Mouse (Mus musculus) testis, adult 2 months (tissue): ENCODE measurements at regions not wholly inside any gene's neighbourhood (a gene's known extent, or its start where the extent isn't known, plus 50 kb on each side); places are given as distances from the start of the nearest gene placed in this dataset.

ENCODE experiments used
- H3K27ac ChIP-seq: fragments of 200-500 bp; 2 replicates; pipeline ENCODE4 v1.5.1; 2012; ENCODE audit warnings: low read depth, low read length; ENCODE audit not compliant: control insufficient read depth, insufficient read depth
- H3K27me3 ChIP-seq: fragments of 200-500 bp; 2 replicates; pipeline ENCODE4 v1.6.1; 2012; ENCODE audit warnings: mild to moderate bottlenecking, low read length, moderate library complexity; ENCODE audit not compliant: control insufficient read depth, insufficient read depth
- H3K36me3 ChIP-seq: fragments of 200-500 bp; 2 replicates; pipeline ENCODE4 v1.6.1; 2012; ENCODE audit warnings: mild to moderate bottlenecking, low read length; ENCODE audit not compliant: control insufficient read depth, insufficient read depth
- H3K4me1 ChIP-seq: fragments of 200-500 bp; 2 replicates; pipeline ENCODE4 v1.6.1; 2012; ENCODE audit warnings: low read length; ENCODE audit not compliant: control insufficient read depth, insufficient read depth
- H3K4me3 ChIP-seq: fragments of 200-500 bp; 2 replicates; pipeline ENCODE4 v1.5.1; 2012; ENCODE audit warnings: low read depth, mild to moderate bottlenecking, low read length, moderate library complexity, mixed read lengths; ENCODE audit not compliant: control insufficient read depth
- CTCF ChIP-seq: fragments of 200-500 bp; IDR thresholded peaks from 2 replicates; pipeline ENCODE4 v1.5.1; 2012; ENCODE audit warnings: low read depth, mild to moderate bottlenecking, inconsistent platforms, low read length, moderate library complexity; ENCODE audit not compliant: control insufficient read depth, insufficient read depth, insufficient replicate concordance
- POLR2A ChIP-seq: fragments of 200-500 bp; IDR thresholded peaks from 2 replicates; pipeline ENCODE4 v1.6.1; 2012; ENCODE audit warnings: low read depth, mild to moderate bottlenecking, inconsistent platforms, low read length, moderate library complexity; ENCODE audit not compliant: control insufficient read depth

DNA sequence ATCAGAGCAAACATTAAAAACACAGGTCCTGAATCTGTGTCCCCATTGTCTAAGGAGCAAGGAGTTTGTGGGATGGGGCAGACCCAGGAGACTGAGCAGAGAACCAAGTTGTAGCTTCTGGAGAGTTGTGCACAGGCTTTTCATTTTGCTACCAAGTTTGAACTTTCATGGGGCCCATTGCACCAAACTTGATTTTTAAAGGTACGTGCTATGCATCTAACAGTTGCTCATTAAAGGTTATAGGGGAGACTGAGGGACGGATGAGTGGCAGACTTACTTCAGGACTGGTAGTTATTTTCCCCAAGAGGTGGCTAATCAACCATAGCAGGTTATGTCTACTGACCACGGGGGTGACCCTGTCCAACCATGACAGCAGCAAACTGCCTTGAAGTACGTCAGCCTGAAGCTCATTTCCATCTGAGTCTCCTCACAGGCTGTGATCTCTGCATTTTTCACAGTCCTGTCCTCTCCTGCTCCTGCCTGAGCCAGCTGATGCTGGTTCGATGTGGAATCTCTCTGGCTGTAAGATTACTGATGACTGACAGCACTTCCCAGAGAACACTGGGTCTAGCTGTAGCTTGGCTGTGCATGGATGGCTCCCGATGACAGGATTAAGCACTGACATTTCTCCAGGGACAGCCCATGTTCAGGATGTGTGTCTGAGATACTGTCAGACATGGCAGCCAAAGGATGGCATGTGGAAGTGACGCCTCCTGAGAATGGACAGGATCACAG, 590.9 kb upstream of the Plxna2 start:
- Histone ChIP-seq H3K4me3 (no peak overlapping the region), H3K27me3 (no peaks in the 10 kb centered on the region), H3K27ac (no peak overlapping the region), H3K4me1 (no peaks in the 10 kb centered on the region), H3K36me3 (no peaks in the 10 kb centered on the region)
- no peak for TF ChIP-seq CTCF
- no peak for TF ChIP-seq POLR2A

DNA sequence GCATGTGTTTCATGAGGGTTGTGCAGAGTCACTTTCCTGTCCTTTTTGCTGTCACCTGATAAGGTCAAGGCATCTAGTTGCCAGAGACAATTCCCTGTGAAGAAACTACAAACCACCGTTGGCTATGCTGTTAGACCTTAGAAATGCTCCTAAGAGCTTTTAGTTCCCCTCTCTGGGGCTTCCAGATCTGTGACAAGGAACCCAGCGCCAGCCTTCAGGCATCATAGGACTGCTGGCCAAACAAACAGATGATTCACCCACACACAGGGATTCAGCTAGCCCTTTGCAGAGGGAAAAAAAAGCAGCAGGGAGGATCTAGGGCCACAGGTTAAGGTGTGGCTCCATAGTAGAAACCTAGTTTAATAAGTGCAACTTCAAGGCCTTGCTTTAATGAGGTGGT, 591.8 kb upstream of the Plxna2 start:
- no peak overlapping the region for H3K4me3 ChIP-seq
- no peaks in the 10 kb centered on the region for H3K4me1 ChIP-seq
- no peaks in the 10 kb centered on the region for H3K36me3 ChIP-seq
- H3K27ac ChIP-seq = no peak overlapping the region
- H3K27me3 ChIP-seq = no peaks in the 10 kb centered on the region
- no peak for TF ChIP-seq CTCF
- TF ChIP-seq POLR2A = no peak

DNA sequence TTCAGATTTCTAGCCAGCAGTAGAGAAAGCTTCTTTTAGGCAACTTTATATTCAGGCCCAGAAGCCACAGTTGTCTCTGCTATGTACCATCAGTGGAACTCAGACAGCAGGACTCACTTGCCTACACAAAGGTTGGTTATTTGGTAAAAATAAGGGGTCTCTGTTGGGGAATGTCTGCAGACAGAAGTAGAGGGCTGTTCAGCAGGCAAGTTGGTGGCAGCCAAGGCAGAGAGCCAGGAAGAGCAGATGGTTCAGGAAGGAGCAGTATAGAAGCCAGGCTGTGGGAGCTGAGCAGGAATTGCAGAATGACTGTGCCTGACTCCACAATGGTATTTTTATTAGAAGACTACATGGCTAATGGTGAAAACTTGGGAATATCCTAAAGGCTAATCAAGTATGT, 598.7 kb upstream of the Plxna2 start:
- no peaks in the 10 kb centered on the region for H3K27me3 ChIP-seq
- H3K36me3 ChIP-seq = no peaks in the 10 kb centered on the region
- H3K4me3 ChIP-seq = no peak overlapping the region
- H3K27ac ChIP-seq = no peak overlapping the region
- no peaks in the 10 kb centered on the region for H3K4me1 ChIP-seq
- no peak for TF ChIP-seq POLR2A
- TF ChIP-seq CTCF = no peak

DNA sequence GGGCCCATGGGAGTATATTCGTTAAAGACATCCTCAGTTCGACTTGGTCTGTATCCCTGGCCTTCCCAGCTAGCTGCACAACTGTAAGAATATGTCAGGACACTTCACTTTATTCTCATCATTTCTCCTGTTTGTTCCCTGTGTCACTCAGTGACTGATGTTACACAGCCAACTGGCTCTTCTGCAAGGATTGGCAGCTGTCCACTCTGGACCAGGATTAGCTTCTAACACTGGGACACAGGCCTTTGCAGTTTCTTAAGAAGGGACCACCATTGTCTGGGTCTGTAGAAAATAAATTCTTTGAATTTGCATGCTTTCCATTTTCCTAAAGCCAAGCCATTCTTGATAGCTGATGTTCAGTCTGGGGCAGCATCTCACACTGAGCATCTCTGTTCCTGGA, 622.1 kb upstream of the Camk1g start:
- H3K27ac ChIP-seq = no peak overlapping the region
- H3K4me3 ChIP-seq = no peak overlapping the region
- no peaks in the 10 kb centered on the region for H3K27me3 ChIP-seq
- TF ChIP-seq CTCF (no peak), POLR2A (no peak)
- H3K4me1 ChIP-seq = no peaks in the 10 kb centered on the region
- no peaks in the 10 kb centered on the region for H3K36me3 ChIP-seq

DNA sequence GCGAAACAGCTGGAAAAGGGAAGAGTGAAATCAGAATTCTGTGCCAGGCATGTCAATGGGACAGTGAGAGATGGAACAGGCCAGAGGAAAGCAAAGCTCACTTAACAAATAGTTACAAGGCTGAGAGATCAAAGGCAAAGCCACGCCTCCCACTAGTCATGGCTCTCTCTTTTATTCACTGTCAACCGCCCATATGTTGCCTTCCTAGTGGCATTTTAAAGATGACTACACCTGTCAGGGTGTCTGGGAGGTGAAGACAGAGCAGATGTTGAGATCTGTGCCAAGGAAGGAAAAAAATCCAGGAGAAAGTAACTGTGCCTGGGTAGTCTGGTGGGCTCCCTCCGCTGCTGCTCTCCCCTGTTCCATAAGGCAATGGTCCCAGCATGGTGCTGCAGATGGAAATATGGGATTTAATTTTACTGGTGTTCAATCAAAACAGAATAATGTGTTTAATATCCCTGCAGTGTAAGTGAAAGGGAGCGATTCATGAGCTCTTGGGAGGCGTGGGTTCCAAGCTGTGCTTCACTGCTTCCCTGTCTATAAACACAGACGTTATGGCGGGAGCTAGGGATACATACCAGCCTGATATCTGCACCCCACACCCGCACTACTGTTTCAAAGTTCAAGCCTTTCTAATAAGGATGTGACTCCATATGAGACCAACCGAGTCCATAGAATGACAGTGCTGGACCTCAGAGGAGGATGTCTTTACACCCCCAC, 620.0 kb upstream of the Camk1g start:
- Histone ChIP-seq H3K4me1 (no peaks in the 10 kb centered on the region), H3K27ac (no peak overlapping the region), H3K36me3 (no peaks in the 10 kb centered on the region), H3K4me3 (no peak overlapping the region), H3K27me3 (no peaks in the 10 kb centered on the region)
- TF ChIP-seq CTCF (no peak), POLR2A (no peak)

DNA sequence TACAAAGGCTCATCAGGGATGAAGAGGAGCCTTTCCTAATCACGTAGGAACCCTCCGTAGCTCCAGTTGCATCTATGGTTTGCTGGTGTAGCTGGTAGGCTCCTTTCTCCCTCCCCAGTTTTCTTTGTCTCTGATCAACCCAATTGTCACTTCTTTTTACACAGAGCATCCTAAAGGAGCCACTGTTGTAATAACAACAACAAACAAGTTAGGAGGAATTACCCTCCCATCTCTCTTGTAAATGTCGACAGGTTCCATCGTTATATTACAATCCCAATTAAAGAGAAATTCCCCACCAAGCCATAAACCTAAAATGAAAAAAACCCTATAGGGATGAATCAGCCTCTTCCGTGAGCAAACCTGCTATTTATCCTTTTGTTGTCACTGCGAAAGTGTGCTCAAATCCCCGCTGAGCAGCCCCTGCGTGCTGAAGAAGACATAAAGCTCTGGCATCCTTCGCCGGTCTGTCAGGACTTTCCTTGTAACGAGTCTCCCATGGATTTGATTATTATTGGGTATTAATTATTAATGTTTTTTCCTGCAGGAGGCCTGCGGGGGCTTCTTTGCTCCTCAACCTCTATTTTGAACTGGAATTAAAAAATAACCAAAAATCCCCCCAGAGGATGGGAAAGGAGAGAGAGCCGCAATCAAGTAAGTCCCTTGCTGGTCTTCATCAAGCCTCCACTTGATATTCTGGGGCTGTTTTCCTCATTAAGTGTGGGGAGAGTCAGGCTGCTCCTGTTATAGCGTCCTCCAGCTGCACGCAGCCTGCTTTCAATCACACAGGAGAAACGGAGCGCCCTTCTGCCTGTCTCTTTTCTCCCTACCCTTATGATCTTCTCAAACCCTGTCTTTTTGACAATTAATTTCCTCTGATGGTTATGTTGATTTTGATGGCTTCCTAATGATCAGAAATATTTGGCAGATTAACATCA, 619.1 kb upstream of the Camk1g start:
- TF ChIP-seq POLR2A (no peak), CTCF (no peak)
- Histone ChIP-seq H3K27ac (no peak overlapping the region), H3K27me3 (no peaks in the 10 kb centered on the region), H3K36me3 (no peaks in the 10 kb centered on the region), H3K4me3 (no peak overlapping the region), H3K4me1 (no peaks in the 10 kb centered on the region)

DNA sequence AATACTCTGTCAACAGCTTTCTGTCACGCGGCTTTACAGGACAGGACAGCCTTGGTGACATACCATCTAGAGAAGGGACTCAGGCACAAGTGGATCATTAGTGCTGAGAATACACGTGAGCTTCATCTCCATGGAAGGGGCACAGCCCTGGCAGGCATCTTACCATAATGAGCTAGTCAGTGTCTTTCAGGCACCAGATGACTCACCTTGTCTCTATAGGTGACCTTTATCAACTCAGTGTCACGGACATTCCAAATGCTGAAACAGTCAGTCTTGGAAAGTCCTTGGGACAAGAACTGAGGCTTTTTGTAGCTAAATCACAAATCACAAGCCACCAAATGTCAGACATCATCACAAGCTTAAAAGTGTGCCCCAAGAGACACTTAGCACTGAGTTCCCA, 610.5 kb upstream of the Camk1g start:
- H3K4me1 ChIP-seq = no peaks in the 10 kb centered on the region
- no peak overlapping the region for H3K4me3 ChIP-seq
- no peaks in the 10 kb centered on the region for H3K36me3 ChIP-seq
- no peak for TF ChIP-seq CTCF
- no peak for TF ChIP-seq POLR2A
- H3K27ac ChIP-seq = no peak overlapping the region
- no peaks in the 10 kb centered on the region for H3K27me3 ChIP-seq
